ENCODE assay signal across 28 mouse cellular contexts in the genomic region with DNA sequence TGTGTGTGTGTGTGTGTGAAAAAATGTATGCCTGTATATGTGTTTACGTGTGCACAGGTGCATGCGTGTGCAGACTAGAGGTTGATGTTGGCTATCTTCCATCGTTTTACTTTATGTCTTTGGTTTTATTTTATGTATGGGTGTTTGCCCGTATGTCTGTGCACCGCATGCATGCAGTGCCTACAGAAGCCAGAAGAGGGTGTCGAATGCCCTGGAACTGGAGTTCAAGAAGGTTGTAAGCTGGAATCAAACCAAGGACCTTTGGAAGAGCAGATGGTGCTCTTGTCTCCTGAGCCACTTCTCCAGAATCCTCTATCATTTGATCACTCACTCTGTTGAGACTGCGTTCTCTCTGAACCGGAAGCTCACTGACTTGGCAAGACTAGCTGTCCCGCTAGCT. TPM values are rescaled to one million over a fixed set of nuclear protein-coding genes. Genes with fewer than 3 reads are reported as not detected.
DNase-seq lines count a peak whose midpoint lies in the region; TF ChIP-seq lines count a peak whose summit lies in the region.
"Had no signal": no experiment of that assay in that cellular context is flagged by ENCODE, and none has a peak within 500 bp of the region (broad histone marks: within the 10 kb centered on the region; RNA-seq: fewer than 3 reads in every experiment).

No protein-coding gene starts in this region.

- no peaks in the 10 kb centered on the region for H3K36me3 ChIP-seq in E14TG2a.4 (ENCODE audit: insufficient read depth, low read length)
- H3K36me3 ChIP-seq: forebrain, embryonic 15.5 days; heart, embryonic 12.5 days; limb, embryonic 15.5 days; neural tube, embryonic 15.5 days; stomach, embryonic 15.5 days had no signal

- no peak overlapping the region for H3K27ac ChIP-seq in gastrocnemius, adult 2 months
- H3K27ac ChIP-seq in layer of hippocampus, adult 2 months = no peak overlapping the region
- H3K27ac ChIP-seq: forebrain, embryonic 15.5 days; hindbrain, embryonic 14.5 days; limb, embryonic 15.5 days; neural tube, embryonic 15.5 days; stomach, embryonic 15.5 days had no signal

- H3K27me3 ChIP-seq in E14TG2a.4 (ENCODE audit: insufficient read depth, low read length) = 0 out of 2 replicates have a peak, but pooled peaks cover 2% of the 10 kb centered on the region
- H3K27me3 ChIP-seq: forebrain, embryonic 15.5 days; heart, embryonic 12.5 days; limb, embryonic 15.5 days; neural tube, embryonic 15.5 days; stomach, embryonic 15.5 days had no signal

- TF ChIP-seq POLR2A in brain, embryonic 14.5 days (IDR thresholded peaks at IDR 0.05; ENCODE audit: borderline replicate concordance, extremely low read depth, insufficient read depth, insufficient read length, poor library complexity, severe bottlenecking) = no peak

- intact Hi-C loops in gastrocnemius, adult 2 months (cut with DNase I) = no loop called here

- DNase-seq in gastrocnemius, adult 2 months = no peak
- DNase-seq in gastrocnemius, postnatal 25 days = no peak
- no peak for DNase-seq in layer of hippocampus, adult 2 months (ENCODE audit: low spot score in 2 of 2)
- no peak for DNase-seq in layer of hippocampus, adult 8-10 months (ENCODE audit: low spot score in 2 of 2)
- peak; percentile 2 for DNase-seq in brain, embryonic 14.5 days (ENCODE audit: low read depth)
- no peak for DNase-seq in adipocyte (ENCODE audit: low spot score)
- no peak for DNase-seq in Muller cell, postnatal 12 days (ENCODE audit: inconsistent ontology term)
- DNase-seq: cerebellum, postnatal 14 days; embryo, embryonic 11 days; gastrocnemius, postnatal 36 days; heart, postnatal 36 days; kidney, postnatal 10 days; lung, adult 2 months; midbrain, embryonic 14.5 days; right cerebral cortex, postnatal 25 days; thymus, adult 2 months had no signal

- no peak overlapping the region for H3K4me3 ChIP-seq in gastrocnemius, adult 2 months
- no peak overlapping the region for H3K4me3 ChIP-seq in layer of hippocampus, adult 2 months
- H3K4me3 ChIP-seq in E14TG2a.4 (replicated peaks; ENCODE audit: low read length) = no peak overlapping the region
- H3K4me3 ChIP-seq: forebrain, embryonic 15.5 days; heart, embryonic 12.5 days; limb, embryonic 15.5 days; myocyte; neural tube, embryonic 15.5 days; stomach, embryonic 15.5 days had no signal

- no peaks in the 10 kb centered on the region for H3K9me3 ChIP-seq in E14TG2a.4 (ENCODE audit: low read length)
- H3K9me3 ChIP-seq: forebrain, embryonic 15.5 days; heart, embryonic 12.5 days; limb, embryonic 15.5 days; neural tube, embryonic 15.5 days; stomach, embryonic 15.5 days had no signal

- peak; percentile 9; the same call in 1 of the 2 replicates for TF ChIP-seq CTCF in gastrocnemius, adult 2 months (IDR thresholded peaks at IDR 0.05)
- peak; percentile 20 for TF ChIP-seq CTCF in layer of hippocampus, adult 2 months (conservative IDR thresholded peaks at IDR 0.05)
- TF ChIP-seq CTCF in E14TG2a.4 (conservative IDR thresholded peaks at IDR 0.05; ENCODE audit: low read length) = peak; percentile 70
- no peak for TF ChIP-seq CTCF in brain, embryonic 14.5 days (IDR thresholded peaks at IDR 0.05; ENCODE audit: borderline replicate concordance, extremely low read depth, insufficient read depth, insufficient read length)

- H3K4me1 ChIP-seq in E14TG2a.4 (replicated peaks; ENCODE audit: low read depth, low read length) = peaks cover 7% of the 10 kb centered on the region; the same call in 1 of the 2 replicates
- H3K4me1 ChIP-seq: forebrain, embryonic 15.5 days; heart, embryonic 12.5 days; limb, embryonic 15.5 days; neural tube, embryonic 15.5 days; stomach, embryonic 15.5 days had no signal

RNA-seq across cellular contexts. Expression of a gene that starts 17.9 kb away (rescaled TPM):
- not detected for total RNA-seq in gastrocnemius, adult 2 months (2021)
- total RNA-seq in gastrocnemius, postnatal 25 days (2021) = under 1 TPM in 1 of 2 experiments, not detected in 1; 0.54 TPM
- not detected for total RNA-seq in layer of hippocampus, adult 2 months (2021)
- under 1 TPM in 1 of 4 experiments, not detected in 3; 0.66 TPM for total RNA-seq in layer of hippocampus, adult 8-10 months (2022)
- polyA plus RNA-seq in brain, embryonic 14.5 days (2012; rRNA removed) = 0.10 and 0.12 TPM in 2 replicates
- total RNA-seq: adrenal gland, adult 18-20 months; gastrocnemius, postnatal 36 days; heart, postnatal 36 days; layer of hippocampus, adult 18-20 months; left cerebral cortex, postnatal 25 days had no signal
- polyA plus RNA-seq: forebrain, embryonic 15.5 days; heart, embryonic 12.5 days; hindbrain, embryonic 14.5 days; midbrain, embryonic 14.5 days; myocyte; neural tube, embryonic 15.5 days; spleen, adult 2 months; thymus, adult 2 months had no signal

RNA-seq across cellular contexts. Expression of a gene that starts 53.8 kb away (rescaled TPM):
- total RNA-seq in gastrocnemius, adult 2 months (2021) = 1 to 10 TPM; 4.5 to 7.6 TPM
- total RNA-seq in gastrocnemius, postnatal 25 days (2021) = 1 to 10 TPM; 6.7 to 8.0 TPM
- 10 to 100 TPM; 27.6 to 30.5 TPM for total RNA-seq in layer of hippocampus, adult 2 months (2021)
- total RNA-seq in layer of hippocampus, adult 8-10 months (2022) = 10 to 100 TPM; 32.5 to 35.7 (median 35.2) TPM
- 25.7 and 29.3 TPM in 2 replicates for polyA plus RNA-seq in brain, embryonic 14.5 days (2012; rRNA removed)
